Mouse (Mus musculus) C2C12 (cell line): ENCODE measurements around the gene Gm20388. TPM values are rescaled to one million over a fixed set of nuclear protein-coding genes. Genes with fewer than 3 reads are reported as not detected.
A peak's percentile ranks its signal among the peaks of the same experiment; 100 is the strongest.
"Not testable (repeated sequence)": the region's sequence is repeated elsewhere in the genome, so short reads cannot be mapped to it uniquely, and the experiment has no call there.

Experiments
- H3K27me3 ChIP-seq: one replicate; pipeline ENCODE4 v1.6.1; 2011; ENCODE audit not compliant: control insufficient read depth, insufficient read depth, insufficient read length
- H3K36me3 ChIP-seq: one replicate; pipeline ENCODE4 v1.6.1; 2011; ENCODE audit not compliant: control insufficient read depth, insufficient read depth
- H3K4me3 ChIP-seq: one replicate; pipeline ENCODE4 v1.5.1; 2011; ENCODE audit warnings: mild to moderate bottlenecking, control low read depth; ENCODE audit not compliant: poor library complexity, insufficient read depth, severe bottlenecking
- H3K79me2 ChIP-seq: one replicate; pipeline ENCODE4 v1.6.1; 2011; ENCODE audit not compliant: control insufficient read depth, insufficient read depth
- H3K79me3 ChIP-seq: one replicate; pipeline ENCODE4 v1.6.1; 2011; ENCODE audit warnings: low read depth, control low read depth
- H3ac ChIP-seq: one replicate; pipeline ENCODE3; 2011; ENCODE audit warnings: low read depth; ENCODE audit not compliant: control insufficient read depth, insufficient read length
- CEBPB ChIP-seq: IDR thresholded peaks from one replicate; pipeline ENCODE4 v1.6.1; 2011; ENCODE audit warnings: low read depth, mild to moderate bottlenecking, control low read depth, moderate library complexity
- CTCF ChIP-seq: IDR thresholded peaks from one replicate; pipeline ENCODE4 v1.5.1; 2011; ENCODE audit not compliant: control insufficient read depth, insufficient read depth, insufficient read length
- FOSL1 ChIP-seq: IDR thresholded peaks from one replicate; pipeline ENCODE4 v1.8.0; 2011; ENCODE audit warnings: mild to moderate bottlenecking, low read length; ENCODE audit not compliant: poor library complexity, insufficient read depth, severe bottlenecking
- MAX ChIP-seq: IDR thresholded peaks from one replicate; pipeline ENCODE4 v1.6.1; 2011; ENCODE audit warnings: mild to moderate bottlenecking, control low read depth
- MYOD1 ChIP-seq: IDR thresholded peaks from one replicate; pipeline ENCODE4 v1.6.1; 2011; ENCODE audit warnings: low read depth; ENCODE audit not compliant: control insufficient read depth, insufficient read length
- MYOG ChIP-seq: IDR thresholded peaks from one replicate; pipeline ENCODE4 v1.6.1; 2011; ENCODE audit not compliant: control insufficient read depth, insufficient read length; ENCODE audit errors: extremely low read depth
- USF1 ChIP-seq: IDR thresholded peaks from one replicate; pipeline ENCODE4 v1.6.1; 2011; ENCODE audit warnings: low read depth, mild to moderate bottlenecking, control low read depth, moderate library complexity
- polyA plus RNA-seq: library from polyadenylated mRNA; unstranded; fragments of >200 nt; fragmentation: generic; extraction: Trizol; gene quantifications from one replicate; pipeline ENCODE4 v1.2.1, GENCODE M21; 2012; ENCODE audit warnings: missing spikeins

Gene Gm20388
- polyA plus RNA-seq, 1 experiment, result 15.0 TPM

GRCm38 (mm10) chr8:120797019-120797727 is 886.5 kb downstream of the Gm20388 start:
- Histone ChIP-seq H3K27me3 (peaks cover 78% of the 10 kb centered on the region), H3K36me3 (no peaks in the 10 kb centered on the region), H3ac (no peak overlapping the region), H3K79me2 (no peaks in the 10 kb centered on the region), H3K4me3 (no peak overlapping the region), H3K79me3 (no peaks in the 10 kb centered on the region)
- TF ChIP-seq CTCF, result no peak
- no peak for TF ChIP-seq USF1

DNA sequence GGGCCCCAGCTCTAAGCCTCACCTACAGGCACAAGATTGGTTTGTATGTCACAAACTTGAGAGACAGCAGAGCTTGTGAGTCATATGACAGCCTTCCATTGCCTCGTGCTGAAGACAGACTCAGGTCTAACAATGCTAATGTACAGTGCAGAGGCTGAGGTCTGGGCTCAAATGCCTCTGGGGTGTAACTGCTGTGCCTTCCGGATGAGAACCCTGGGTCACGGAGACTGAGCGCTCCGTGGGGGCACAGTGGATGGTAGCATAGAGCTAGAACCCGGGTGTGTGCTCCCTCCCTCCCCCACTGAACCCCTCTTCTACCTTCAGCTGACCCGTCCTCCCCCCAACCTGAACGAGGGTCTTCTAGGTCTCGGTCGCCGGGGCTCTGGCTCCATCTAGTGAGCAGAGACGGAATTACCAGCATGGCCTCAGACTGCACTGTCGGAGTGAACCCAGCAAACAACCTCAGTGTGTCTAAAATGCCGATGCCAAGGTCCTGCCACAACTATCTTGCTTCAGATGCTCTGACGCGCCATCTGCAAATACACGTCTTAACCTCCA is 889.7 kb downstream of the Gm20388 start:
- no peaks in the 10 kb centered on the region for H3K36me3 ChIP-seq
- H3ac ChIP-seq, result no peak overlapping the region
- TF ChIP-seq CEBPB (no peak), CTCF (peak; percentile 52)
- H3K79me3 ChIP-seq, result no peaks in the 10 kb centered on the region
- H3K27me3 ChIP-seq, result peaks cover 69% of the 10 kb centered on the region
- H3K79me2 ChIP-seq, result no peaks in the 10 kb centered on the region
- H3K4me3 ChIP-seq, result no peak overlapping the region

GRCm38 (mm10) chr8:120803661-120804375 is 893.2 kb downstream of the Gm20388 start:
- not testable (repeated sequence) for H3K4me3 ChIP-seq, H3K36me3 ChIP-seq, H3K79me2 ChIP-seq, H3ac ChIP-seq, H3K79me3 ChIP-seq
- peaks cover 80% of the 10 kb centered on the region for H3K27me3 ChIP-seq

GRCm38 (mm10) chr8:120804741-120805140 is 894.1 kb downstream of the Gm20388 start:
- Histone ChIP-seq H3K79me3 (no peaks in the 10 kb centered on the region), H3ac (no peak overlapping the region), H3K36me3 (no peaks in the 10 kb centered on the region), H3K27me3 (peaks cover 81% of the 10 kb centered on the region), H3K79me2 (no peaks in the 10 kb centered on the region), H3K4me3 (no peak overlapping the region)
- TF ChIP-seq MYOD1 (no peak), MAX (no peak), MYOG (no peak), CTCF (no peak), FOSL1 (no peak), USF1 (no peak), CEBPB (no peak)

GRCm38 (mm10) chr8:120806780-120807264 is 896.2 kb downstream of the Gm20388 start:
- Histone ChIP-seq H3ac (no peak overlapping the region), H3K36me3 (no peaks in the 10 kb centered on the region), H3K27me3 (peaks cover 81% of the 10 kb centered on the region), H3K4me3 (no peak overlapping the region), H3K79me2 (no peaks in the 10 kb centered on the region), H3K79me3 (no peaks in the 10 kb centered on the region)
- TF ChIP-seq MAX (no peak), MYOG (no peak), CTCF (no peak), CEBPB (no peak), USF1 (no peak), FOSL1 (no peak), MYOD1 (no peak)

GRCm38 (mm10) chr8:120807719-120808118 is 897.1 kb downstream of the Gm20388 start:
- Histone ChIP-seq H3K79me3 (no peaks in the 10 kb centered on the region), H3K79me2 (no peaks in the 10 kb centered on the region), H3ac (no peak overlapping the region), H3K36me3 (no peaks in the 10 kb centered on the region), H3K27me3 (peaks cover 79% of the 10 kb centered on the region), H3K4me3 (no peak overlapping the region)
- TF ChIP-seq CTCF, result no peak
- no peak for TF ChIP-seq FOSL1
- TF ChIP-seq MYOG, result no peak
- TF ChIP-seq USF1, result no peak
- no peak for TF ChIP-seq MYOD1
- TF ChIP-seq CEBPB, result no peak
